Mouse (Mus musculus): ENCODE measurements around the gene Macf1.

GRCm38 (mm10) chr4:123635428-123635827 is 48.7 kb downstream of the Macf1 start:
- TF ChIP-seq CTCF (conservative IDR thresholded peaks at IDR 0.05; ENCODE audit: low read length) (no peak), NANOG (IDR thresholded peaks at IDR 0.05; ENCODE audit: borderline replicate concordance, low read length) (no peak), POU5F1 (IDR thresholded peaks at IDR 0.05; ENCODE audit: borderline replicate concordance, low read length) (no peak)

All from E14TG2a.4 (cell line).